Mouse (Mus musculus): ENCODE data around the gene Mt3. TPM values are rescaled to one million over a fixed set of nuclear protein-coding genes. Genes with fewer than 3 reads are reported as not detected.

The Mt3 gene
- polyA plus RNA-seq (2014; fragmentation: Nextera tagmentation; extraction: Ambion mirVana) = 10.8 and 14.1 TPM in 2 replicates

GRCm38 (mm10) chr8:94152513-94153300 is at the start of gene Mt3:
Mt3 (plus strand) TSS chr8:94152607.
- no peak within 1 kb of the TSS for H3K27ac ChIP-seq (replicated peaks; ENCODE audit: low read depth, low read length)
- DNase-seq (ENCODE audit: low spot score) (peak; percentile 79), ATAC-seq (ENCODE audit: low read depth) (peak; percentile 76)
- H3K4me3 ChIP-seq (ENCODE audit: low read depth, low read length) = peak within 1 kb of the TSS; percentile 24
- peak within 1 kb of the TSS; percentile 46 for H3K4me2 ChIP-seq (ENCODE audit: low read depth, low read length)
- peaks cover 23% of the 10 kb centered on the region for H3K27me3 ChIP-seq (replicated peaks; ENCODE audit: control insufficient read depth, insufficient read depth, low read length)
- 2% methylated on average over 21 of the region's 29 CpGs for WGBS
- H3K4me1 ChIP-seq (ENCODE audit: control insufficient read depth, insufficient read depth, low read length) = peaks cover 12% of the 10 kb centered on the region; the same call in 1 of the 2 replicates
- no peaks in the 10 kb centered on the region for H3K9me3 ChIP-seq (ENCODE audit: control insufficient read depth, low read length)
- H3K36me3 ChIP-seq (ENCODE audit: control insufficient read depth, insufficient read depth, low read length) = no peaks in the 10 kb centered on the region
- no peak within 1 kb of the TSS; the same call in 1 of the 2 replicates for H3K9ac ChIP-seq (ENCODE audit: low read depth, low read length)

- Histone ChIP-seq H3K4me3 (ENCODE audit: low read depth, low read length) (no peak overlapping the region), H3K9me3 (ENCODE audit: control insufficient read depth, low read length) (no peaks in the 10 kb centered on the region), H3K9ac (ENCODE audit: low read depth, low read length) (no peak overlapping the region), H3K27ac (replicated peaks; ENCODE audit: low read depth, low read length) (no peak overlapping the region), H3K27me3 (replicated peaks; ENCODE audit: control insufficient read depth, insufficient read depth, low read length) (no peaks in the 10 kb centered on the region), H3K36me3 (ENCODE audit: control insufficient read depth, insufficient read depth, low read length) (no peaks in the 10 kb centered on the region), H3K4me1 (ENCODE audit: control insufficient read depth, insufficient read depth, low read length) (no peaks in the 10 kb centered on the region), H3K4me2 (ENCODE audit: low read depth, low read length) (no peak overlapping the region)
- DNase-seq (ENCODE audit: low spot score) (no peak), ATAC-seq (ENCODE audit: low read depth) (no peak)
- 49% methylated on average over 5 of the region's 5 CpGs for WGBS
Measured at GRCm38 (mm10) chr8:94104146-94104545, 48.3 kb upstream of the Mt3 start.

- Histone ChIP-seq H3K27ac (replicated peaks; ENCODE audit: low read depth, low read length) (no peak overlapping the region), H3K9me3 (ENCODE audit: control insufficient read depth, low read length) (no peaks in the 10 kb centered on the region), H3K4me3 (ENCODE audit: low read depth, low read length) (no peak overlapping the region), H3K4me1 (ENCODE audit: control insufficient read depth, insufficient read depth, low read length) (no peaks in the 10 kb centered on the region), H3K36me3 (ENCODE audit: control insufficient read depth, insufficient read depth, low read length) (no peaks in the 10 kb centered on the region), H3K27me3 (replicated peaks; ENCODE audit: control insufficient read depth, insufficient read depth, low read length) (no peaks in the 10 kb centered on the region), H3K9ac (ENCODE audit: low read depth, low read length) (no peak overlapping the region), H3K4me2 (ENCODE audit: low read depth, low read length) (no peak overlapping the region)
- DNase-seq (ENCODE audit: low spot score) (no peak), ATAC-seq (ENCODE audit: low read depth) (no peak)
- WGBS = 78% methylated on average over 3 of the region's 3 CpGs
Measured at GRCm38 (mm10) chr8:94107871-94108270, 44.5 kb upstream of the Mt3 start.

- H3K27ac ChIP-seq (replicated peaks; ENCODE audit: low read depth, low read length) = no peak overlapping the region
- H3K4me2 ChIP-seq (ENCODE audit: low read depth, low read length) = no peak overlapping the region
- H3K9ac ChIP-seq (ENCODE audit: low read depth, low read length) = no peak overlapping the region
- H3K36me3 ChIP-seq (ENCODE audit: control insufficient read depth, insufficient read depth, low read length) = no peaks in the 10 kb centered on the region
- no peaks in the 10 kb centered on the region for H3K4me1 ChIP-seq (ENCODE audit: control insufficient read depth, insufficient read depth, low read length)
- ATAC-seq (ENCODE audit: low read depth) = no peak
- H3K4me3 ChIP-seq (ENCODE audit: low read depth, low read length) = no peak overlapping the region
- no peak for DNase-seq (ENCODE audit: low spot score)
- WGBS = 73% methylated on average over 6 of the region's 6 CpGs
- no peaks in the 10 kb centered on the region for H3K9me3 ChIP-seq (ENCODE audit: control insufficient read depth, low read length)
- no peaks in the 10 kb centered on the region for H3K27me3 ChIP-seq (replicated peaks; ENCODE audit: control insufficient read depth, insufficient read depth, low read length)
Measured at GRCm38 (mm10) chr8:94109396-94109795, 43.0 kb upstream of the Mt3 start.

GRCm38 (mm10) chr8:94109835-94110234 is 42.6 kb upstream of the Mt3 start:
- Histone ChIP-seq H3K4me1 (ENCODE audit: control insufficient read depth, insufficient read depth, low read length) (no peaks in the 10 kb centered on the region), H3K9ac (ENCODE audit: low read depth, low read length) (no peak overlapping the region), H3K9me3 (ENCODE audit: control insufficient read depth, low read length) (no peaks in the 10 kb centered on the region), H3K36me3 (ENCODE audit: control insufficient read depth, insufficient read depth, low read length) (no peaks in the 10 kb centered on the region), H3K27ac (replicated peaks; ENCODE audit: low read depth, low read length) (no peak overlapping the region), H3K27me3 (replicated peaks; ENCODE audit: control insufficient read depth, insufficient read depth, low read length) (no peaks in the 10 kb centered on the region), H3K4me2 (ENCODE audit: low read depth, low read length) (no peak overlapping the region), H3K4me3 (ENCODE audit: low read depth, low read length) (no peak overlapping the region)
- DNase-seq (ENCODE audit: low spot score) (no peak), ATAC-seq (ENCODE audit: low read depth) (no peak)
- WGBS = 69% methylated on average over 5 of the region's 5 CpGs

GRCm38 (mm10) chr8:94110526-94111177 is 41.8 kb upstream of the Mt3 start:
- ATAC-seq (ENCODE audit: low read depth) (no peak), DNase-seq (ENCODE audit: low spot score) (no peak)
- Histone ChIP-seq H3K27ac (replicated peaks; ENCODE audit: low read depth, low read length) (no peak overlapping the region), H3K9me3 (ENCODE audit: control insufficient read depth, low read length) (no peaks in the 10 kb centered on the region), H3K4me1 (ENCODE audit: control insufficient read depth, insufficient read depth, low read length) (no peaks in the 10 kb centered on the region), H3K4me3 (ENCODE audit: low read depth, low read length) (no peak overlapping the region), H3K9ac (ENCODE audit: low read depth, low read length) (no peak overlapping the region), H3K4me2 (ENCODE audit: low read depth, low read length) (no peak overlapping the region), H3K27me3 (replicated peaks; ENCODE audit: control insufficient read depth, insufficient read depth, low read length) (no peaks in the 10 kb centered on the region), H3K36me3 (ENCODE audit: control insufficient read depth, insufficient read depth, low read length) (no peaks in the 10 kb centered on the region)
- WGBS = 54% methylated on average over 6 of the region's 6 CpGs

GRCm38 (mm10) chr8:94113435-94113834 is 39.0 kb upstream of the Mt3 start:
- ATAC-seq (ENCODE audit: low read depth) (no peak), DNase-seq (ENCODE audit: low spot score) (no peak)
- WGBS = 58% methylated on average over 1 of the region's 1 CpGs
- Histone ChIP-seq H3K4me1 (ENCODE audit: control insufficient read depth, insufficient read depth, low read length) (no peaks in the 10 kb centered on the region; the same call in 1 of the 2 replicates), H3K4me3 (ENCODE audit: low read depth, low read length) (no peak overlapping the region), H3K9ac (ENCODE audit: low read depth, low read length) (no peak overlapping the region), H3K4me2 (ENCODE audit: low read depth, low read length) (no peak overlapping the region), H3K9me3 (ENCODE audit: control insufficient read depth, low read length) (no peaks in the 10 kb centered on the region), H3K27ac (replicated peaks; ENCODE audit: low read depth, low read length) (no peak overlapping the region), H3K27me3 (replicated peaks; ENCODE audit: control insufficient read depth, insufficient read depth, low read length) (no peaks in the 10 kb centered on the region), H3K36me3 (ENCODE audit: control insufficient read depth, insufficient read depth, low read length) (no peaks in the 10 kb centered on the region)

GRCm38 (mm10) chr8:94113972-94114371 is 38.4 kb upstream of the Mt3 start:
- H3K36me3 ChIP-seq (ENCODE audit: control insufficient read depth, insufficient read depth, low read length) = no peaks in the 10 kb centered on the region
- WGBS = 86% methylated on average over 2 of the region's 2 CpGs
- peaks cover under 1% of the 10 kb centered on the region; the same call in 1 of the 2 replicates for H3K4me1 ChIP-seq (ENCODE audit: control insufficient read depth, insufficient read depth, low read length)
- DNase-seq (ENCODE audit: low spot score) (no peak), ATAC-seq (ENCODE audit: low read depth) (no peak)
- H3K9ac ChIP-seq (ENCODE audit: low read depth, low read length) = no peak overlapping the region
- H3K27me3 ChIP-seq (replicated peaks; ENCODE audit: control insufficient read depth, insufficient read depth, low read length) = no peaks in the 10 kb centered on the region
- no peak overlapping the region for H3K4me2 ChIP-seq (ENCODE audit: low read depth, low read length)
- H3K4me3 ChIP-seq (ENCODE audit: low read depth, low read length) = no peak overlapping the region
- no peaks in the 10 kb centered on the region for H3K9me3 ChIP-seq (ENCODE audit: control insufficient read depth, low read length)
- H3K27ac ChIP-seq (replicated peaks; ENCODE audit: low read depth, low read length) = no peak overlapping the region

Measured in embryonic facial prominence, embryonic 14.5 days (tissue).